Mouse (Mus musculus): Measurements from ENCODE around the gene Zfp784.
"Not testable (repeated sequence)": the region's sequence is repeated elsewhere in the genome, so short reads cannot be mapped to it uniquely, and the experiment has no call there.

Zfp784 gene

GRCm38 (mm10) chr7:5038109-5038732, at the start of gene Zfp784:
TSS of gene Zfp784 (minus strand) at chr7:5038446.
- peak; percentile 87 for DNase-seq (ENCODE audit: low read depth, low spot score)

DNA sequence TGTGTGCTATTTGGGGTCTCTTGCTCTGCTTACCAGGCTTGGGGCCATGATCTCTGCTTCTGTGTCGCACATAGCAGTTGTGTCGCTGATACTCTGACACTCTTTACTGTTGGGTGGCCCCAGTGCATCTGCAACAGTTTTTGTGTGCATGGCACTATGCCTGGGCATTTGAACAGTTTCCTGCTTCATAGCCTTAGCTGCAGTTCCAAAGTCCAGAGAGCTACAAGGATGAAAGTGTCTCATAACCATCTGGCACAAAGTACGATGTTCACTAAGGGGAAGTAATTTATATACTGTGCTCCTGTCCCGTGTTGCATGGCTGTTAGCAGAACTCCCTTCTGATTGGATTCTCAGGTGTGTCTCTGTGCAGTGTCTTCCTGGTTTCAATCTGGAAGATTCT, 49.6 kb upstream of the Zfp784 start:
- no peak for DNase-seq (ENCODE audit: low read depth, low spot score)

- DNase-seq (ENCODE audit: low read depth, low spot score) = no peak
These were observed 48.7 kb upstream of the Zfp784 start for GRCm38 (mm10) chr7:5086921-5087440.

DNA sequence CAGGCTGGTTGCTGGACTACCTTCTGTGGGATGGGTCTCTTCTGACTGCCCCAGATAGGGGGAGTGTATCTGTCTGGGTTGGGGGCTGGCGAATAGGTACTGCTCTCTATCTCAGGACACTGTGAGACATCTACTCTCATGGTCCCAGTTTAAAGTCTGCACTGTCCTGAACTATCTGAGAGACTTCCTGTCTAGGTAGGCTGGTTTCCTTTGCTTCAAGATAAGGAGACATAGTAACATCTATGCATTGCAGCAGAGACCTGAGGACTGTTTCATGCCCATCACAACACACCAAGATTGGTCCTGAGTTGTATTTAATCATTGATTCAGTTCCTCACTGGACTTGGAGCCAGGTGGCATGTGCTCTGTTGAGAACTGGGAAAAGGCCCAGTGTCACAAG, 47.3 kb upstream of the Zfp784 start:
- DNase-seq (ENCODE audit: low read depth, low spot score) = no peak

GRCm38 (mm10) chr7:5083325-5084105, 45.3 kb upstream of the Zfp784 start:
- no peak for DNase-seq (ENCODE audit: low read depth, low spot score)

DNA sequence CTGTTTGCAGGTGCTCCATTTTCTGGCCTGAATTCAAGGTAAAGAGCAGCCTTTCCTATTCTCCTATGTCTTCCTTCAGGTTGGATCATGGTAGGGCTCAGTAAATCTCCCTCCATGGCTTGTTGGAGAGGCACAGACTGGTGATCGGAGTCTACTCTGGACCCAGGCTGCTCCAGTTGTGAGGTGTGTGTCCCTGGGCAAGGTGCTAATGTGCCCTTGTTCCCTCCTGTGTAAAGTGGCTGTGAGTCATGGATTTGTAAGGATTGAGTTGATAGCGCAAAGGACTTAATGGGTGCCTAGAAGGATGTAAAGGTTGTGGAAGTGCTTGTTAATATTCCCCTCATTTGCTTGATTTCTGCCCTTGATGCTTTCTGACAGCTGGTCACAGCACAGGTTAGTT, 43.7 kb upstream of the Zfp784 start:
- no peak for DNase-seq (ENCODE audit: low read depth, low spot score)

DNA sequence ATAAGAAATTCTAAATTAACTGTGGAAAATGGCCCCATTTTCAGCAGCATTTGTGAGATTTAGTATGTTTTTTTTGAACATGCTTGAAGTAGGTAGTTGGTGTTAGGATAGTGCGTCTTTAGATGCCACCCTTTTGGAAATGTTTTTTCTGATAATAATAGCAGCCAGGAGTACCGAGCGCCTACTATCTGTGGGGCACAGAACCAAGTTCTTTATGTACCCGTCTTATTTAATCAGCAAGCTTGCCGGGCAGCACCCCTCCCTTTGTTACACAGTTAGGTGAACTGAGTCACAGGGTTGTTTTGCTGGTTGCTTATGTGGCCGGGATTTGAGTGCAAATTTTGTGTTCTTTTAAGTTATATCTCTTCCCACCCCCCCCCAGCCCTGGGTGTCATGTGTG, 43.0 kb upstream of the Zfp784 start:
- DNase-seq (ENCODE audit: low read depth, low spot score) = no peak

DNA sequence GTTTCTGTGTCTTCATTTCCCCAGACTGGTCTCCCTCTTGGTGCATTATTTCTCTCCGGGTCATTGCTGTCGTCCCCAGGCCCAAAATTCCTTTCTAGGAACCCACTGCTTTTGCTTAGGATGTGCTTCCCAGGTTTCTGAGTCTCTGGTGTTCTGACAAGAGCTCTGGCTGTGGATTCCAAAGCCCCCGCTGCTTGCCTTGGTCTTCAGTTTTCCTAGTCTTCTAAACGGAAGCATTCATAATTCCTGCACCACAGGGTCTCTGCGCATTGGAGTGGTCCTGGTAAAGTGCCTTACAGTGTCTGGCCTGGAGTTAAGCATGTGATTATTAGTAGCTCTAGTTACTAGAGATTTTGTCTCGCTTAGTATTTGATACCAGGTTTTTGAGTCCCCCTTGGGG, 42.6 kb upstream of the Zfp784 start:
- no peak for DNase-seq (ENCODE audit: low read depth, low spot score)

GRCm38 (mm10) chr7:5080010-5080751, 41.9 kb upstream of the Zfp784 start, which contains the start of gene Epn1:
TSS of gene Epn1 (plus strand) at chr7:5080235.
- DNase-seq (ENCODE audit: low read depth, low spot score) = peak; percentile 94

DNA sequence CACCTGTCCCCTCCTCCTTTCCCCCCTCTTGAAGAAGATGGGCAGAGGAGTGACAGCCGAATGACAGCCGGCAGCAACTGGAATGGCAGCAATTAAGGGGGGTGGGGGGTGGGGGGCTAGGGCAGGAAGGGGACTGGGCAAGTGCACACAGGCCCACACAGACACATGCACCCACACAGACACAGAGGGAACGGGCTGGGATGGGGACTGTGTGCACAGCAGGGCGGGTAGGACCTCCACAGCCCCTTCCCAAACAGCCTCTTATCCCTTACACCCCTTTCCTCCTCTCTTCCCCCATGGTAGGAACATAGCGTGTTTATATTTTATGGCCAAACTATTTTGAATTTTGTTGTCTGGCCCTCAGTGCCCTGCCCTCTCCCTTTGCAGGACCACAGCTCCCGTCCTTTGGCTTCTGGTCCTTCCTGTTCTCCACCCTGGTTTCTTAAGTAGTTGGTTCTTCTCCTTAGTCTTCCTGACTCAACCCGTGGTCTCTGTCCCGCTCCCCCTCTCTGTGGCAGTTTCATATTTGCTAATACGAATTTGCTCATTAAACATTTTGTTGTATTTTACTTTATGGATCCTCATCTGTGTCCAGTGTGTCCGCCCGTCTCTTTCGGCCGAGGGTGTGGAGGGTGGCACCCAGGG, 41.2 kb upstream of the Zfp784 start:
- DNase-seq (ENCODE audit: low read depth, low spot score) = not testable (repeated sequence)

DNA sequence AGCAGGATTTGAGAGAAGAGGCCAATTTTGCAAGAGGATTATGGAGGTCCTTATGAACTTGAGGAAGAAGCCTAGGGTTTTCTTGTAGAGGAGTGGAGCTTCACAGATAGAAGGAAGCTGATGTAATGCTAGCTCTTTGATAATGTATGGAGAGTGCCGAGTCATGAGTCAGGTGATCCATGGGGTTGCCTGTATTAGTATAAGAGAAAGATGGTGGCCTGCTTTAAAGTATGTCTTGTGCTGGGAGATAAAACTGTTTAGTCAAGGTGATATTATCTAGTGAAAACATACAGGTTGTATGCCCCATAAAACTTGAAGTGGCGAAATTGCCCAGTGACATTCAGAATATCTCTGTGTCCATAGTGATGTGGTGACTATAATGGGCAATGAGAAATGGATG, 38.7 kb upstream of the Zfp784 start:
- no peak for DNase-seq (ENCODE audit: low read depth, low spot score)

- DNase-seq (ENCODE audit: low read depth, low spot score) = no peak
These were observed 36.7 kb upstream of the Zfp784 start for GRCm38 (mm10) chr7:5074984-5075383.

DNA sequence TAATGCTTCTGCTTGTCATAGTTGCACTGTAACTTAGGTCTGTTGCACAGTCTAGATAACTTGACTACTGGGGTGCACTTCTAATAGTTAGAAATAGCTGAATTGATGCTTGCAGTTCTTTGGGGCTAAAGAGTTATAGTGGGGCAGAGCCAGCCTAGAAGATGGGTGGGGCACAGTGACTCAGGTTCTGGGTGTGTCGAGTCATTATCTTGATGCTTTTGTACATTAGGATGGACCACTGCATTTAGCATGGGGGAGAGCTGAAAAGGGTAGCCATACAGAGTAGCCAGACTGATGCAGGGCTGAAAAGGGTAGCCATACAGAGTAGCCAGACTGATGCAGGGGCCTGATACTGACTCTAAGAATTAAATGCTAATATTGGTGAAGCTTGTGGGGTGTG, 35.3 kb upstream of the Zfp784 start:
- DNase-seq (ENCODE audit: low read depth, low spot score) = no peak

- no peak for DNase-seq (ENCODE audit: low read depth, low spot score)
These were observed 26.6 kb upstream of the Zfp784 start for GRCm38 (mm10) chr7:5064886-5065285.

- DNase-seq (ENCODE audit: low read depth, low spot score) = peak; percentile 83
These were observed 24.2 kb upstream of the Zfp784 start for GRCm38 (mm10) chr7:5062360-5063001.

DNA sequence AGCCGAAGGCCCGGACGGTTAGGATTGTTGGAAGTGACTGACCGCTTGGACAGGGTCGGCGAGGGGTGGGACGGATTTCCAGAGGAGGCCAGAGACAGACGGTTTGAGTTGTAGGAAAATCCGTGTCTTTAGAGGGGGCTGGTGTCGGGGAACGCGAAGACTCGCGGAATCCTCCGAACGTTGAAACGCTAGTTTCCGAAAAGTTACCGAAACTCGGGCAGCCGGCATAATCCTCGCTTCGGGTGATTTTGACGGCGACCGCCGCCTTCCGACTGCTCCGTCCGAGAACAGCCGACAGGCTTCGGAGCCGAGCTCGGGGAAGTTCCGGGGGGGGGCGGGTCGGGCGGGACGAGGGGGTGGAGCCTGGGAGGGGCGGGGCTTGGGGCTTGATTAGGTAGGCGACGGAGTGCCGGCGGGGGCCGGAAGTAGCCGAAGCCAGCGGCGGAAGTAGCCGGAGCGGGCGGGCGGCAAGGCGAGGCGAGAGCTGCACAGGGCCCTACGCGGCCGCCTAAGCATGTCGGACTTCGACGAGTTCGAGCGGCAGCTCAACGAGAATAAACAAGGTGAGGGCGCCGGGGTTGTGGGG, 23.6 kb upstream of the Zfp784 start, which contains the start of gene U2af2:
U2af2 (plus strand) TSS at position 370 of the 586 bp plus-strand sequence.
- peak; percentile 87 for DNase-seq (ENCODE audit: low read depth, low spot score)

DNA sequence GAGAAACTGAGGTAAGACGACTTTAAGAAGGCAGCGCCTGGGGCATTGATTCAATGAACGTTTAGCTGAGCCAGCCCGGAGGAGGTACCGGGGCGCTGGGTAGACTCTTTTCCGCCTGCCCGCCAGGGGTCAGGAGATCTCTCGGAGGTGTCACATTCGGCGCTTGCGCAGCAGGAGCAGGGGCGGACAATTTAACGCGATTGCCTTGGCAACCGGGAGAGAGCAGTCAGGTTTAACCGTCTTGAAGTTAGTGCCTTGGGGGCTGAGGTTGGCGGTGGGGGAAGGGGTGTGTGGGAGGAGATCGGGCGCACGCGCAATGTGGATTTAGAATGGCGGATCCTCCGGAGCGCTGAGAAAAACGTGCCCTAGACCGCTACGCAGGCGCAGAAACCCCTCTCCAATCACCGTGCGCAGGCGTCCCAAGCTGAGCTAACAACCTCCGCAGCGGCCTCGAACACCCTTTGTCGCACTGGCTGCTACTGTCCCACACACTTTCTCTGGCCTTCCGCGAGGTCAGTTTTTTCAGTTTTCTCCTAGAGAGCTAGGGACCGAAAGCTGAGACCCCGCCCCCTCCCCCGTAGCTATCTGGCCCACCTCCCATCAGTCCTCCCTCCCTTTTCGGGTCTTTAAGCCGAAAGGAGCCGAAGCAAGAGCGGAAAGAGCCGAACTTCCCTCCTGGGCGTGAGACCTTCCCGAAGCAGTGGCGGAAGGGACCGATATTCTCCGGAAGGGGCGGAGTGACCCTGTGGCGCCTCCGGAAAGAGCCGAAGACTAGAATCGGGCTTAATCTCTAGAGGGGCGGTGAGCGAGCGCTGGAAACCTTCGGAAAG, 22.9 kb upstream of the Zfp784 start:
- peak; percentile 99 for DNase-seq (ENCODE audit: low read depth, low spot score)

DNA sequence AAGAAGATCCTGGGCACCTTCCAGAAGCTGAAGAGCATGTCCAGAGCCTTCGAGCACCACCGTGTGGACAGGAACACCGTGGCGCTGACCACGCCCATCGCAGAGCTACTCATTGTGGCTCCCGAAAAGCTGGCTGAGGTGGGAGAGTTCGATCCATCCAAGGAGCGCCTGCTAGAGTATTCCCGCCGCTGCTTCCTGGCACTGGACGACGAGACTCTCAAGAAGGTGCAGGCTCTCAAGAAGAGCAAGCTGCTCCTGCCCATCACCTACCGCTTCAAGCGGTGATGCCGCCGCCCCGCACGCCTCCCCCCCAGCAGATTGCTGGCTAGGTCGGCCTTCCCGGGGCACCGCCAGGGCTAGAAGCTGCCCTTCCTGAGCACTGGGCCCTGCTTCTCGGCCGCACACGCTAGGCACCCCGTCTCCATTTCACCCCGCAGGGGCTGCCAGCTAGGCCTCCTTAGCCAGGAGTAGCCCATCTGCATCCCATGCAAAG, 22.0 kb upstream of the Zfp784 start:
- DNase-seq (ENCODE audit: low read depth, low spot score) = peak; percentile 88

DNA sequence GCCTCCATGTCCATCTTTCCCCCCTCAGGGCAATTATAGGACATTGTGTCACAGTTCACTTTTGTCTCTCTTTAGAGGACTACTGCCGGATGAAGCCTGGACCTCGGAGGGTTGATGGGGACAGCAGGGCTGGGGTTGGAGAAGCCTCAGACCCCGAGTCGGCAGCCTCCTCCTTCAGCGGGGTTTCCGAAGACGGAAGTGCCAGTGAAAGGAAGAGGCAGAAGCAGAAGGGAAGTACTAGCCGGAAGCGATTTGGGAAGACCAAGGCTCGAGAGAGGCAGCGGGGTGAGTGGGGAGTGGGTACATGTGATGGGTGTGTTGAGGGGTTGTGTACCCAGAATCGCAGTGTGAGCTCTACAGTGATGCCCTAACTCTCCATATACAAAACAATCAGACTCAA, 21.2 kb upstream of the Zfp784 start:
- DNase-seq (ENCODE audit: low read depth, low spot score) = no peak

DNA sequence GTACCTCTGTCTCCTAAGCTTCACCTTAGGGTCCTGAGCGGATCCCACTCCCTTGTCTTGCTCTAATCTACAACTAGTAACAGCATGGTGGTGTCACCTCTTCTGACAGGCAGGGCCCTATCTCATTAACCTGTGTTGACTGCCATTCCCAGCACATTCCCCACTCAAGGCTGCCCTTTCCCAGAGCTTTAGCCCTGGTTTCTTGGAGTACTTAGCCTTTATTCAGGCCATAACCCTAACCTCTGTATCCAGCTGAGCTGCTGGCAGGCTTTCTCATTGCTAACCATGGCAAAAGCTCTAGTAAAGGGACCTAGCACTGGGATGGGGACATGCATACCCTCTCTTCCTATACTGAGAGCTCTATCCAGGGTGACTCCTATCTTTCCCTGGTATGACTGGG, 20.4 kb upstream of the Zfp784 start:
- DNase-seq (ENCODE audit: low read depth, low spot score) = no peak

Data from ES-CJ7 (cell line).